Mouse (Mus musculus) CH12.LX (cell line): Measurements from ENCODE around the gene H2-DMa. TPM values are rescaled to one million over a fixed set of nuclear protein-coding genes. Genes with fewer than 3 reads are reported as not detected.

Experiments used
- DNase-seq: peaks from one replicate; pipeline ENCODE4 v3.0.0-alpha.2; 2013; ENCODE audit errors: extremely low read depth
- H3K27ac ChIP-seq: 2 replicates; pipeline ENCODE4 v1.5.1; 2012; ENCODE audit warnings: low read depth, mild to moderate bottlenecking, control low read depth, moderate library complexity; ENCODE audit not compliant: insufficient read depth
- H3K27me3 ChIP-seq: replicated peaks from 2 replicates; pipeline ENCODE3; 2012; ENCODE audit warnings: inconsistent platforms
- H3K36me3 ChIP-seq, 2 experiments: replicated peaks in 1 of 2; 2 replicates each; pipeline versions ENCODE3 to v1.6.1; 2012; ENCODE audit warnings: inconsistent platforms in 1 of 2, low read length in 1 of 2, mild to moderate bottlenecking in 1 of 2, mixed read lengths in 1 of 2, moderate library complexity in 1 of 2; ENCODE audit not compliant: control insufficient read depth in 1 of 2, insufficient read depth in 1 of 2
- H3K4me1 ChIP-seq, 2 experiments: 2 replicates each; pipeline ENCODE4 v1.6.1; 2012; ENCODE audit warnings: inconsistent platforms in 1 of 2, moderate library complexity in 1 of 2; ENCODE audit not compliant: insufficient read depth in 2 of 2, control insufficient read depth in 1 of 2
- H3K4me2 ChIP-seq: 2 replicates; pipeline ENCODE4 v1.6.1; 2012; ENCODE audit warnings: low read depth, mild to moderate bottlenecking, control low read depth; ENCODE audit not compliant: poor library complexity, insufficient read depth, severe bottlenecking
- H3K4me3 ChIP-seq, 3 experiments: fragments of 150-350 bp in 1 of 3; sonication (generic) in 1 of 3; replicated peaks in 1 of 3; 2 replicates each; pipeline versions ENCODE3 to v1.5.1; 2011 to 2012; ENCODE audit warnings: low read depth in 2 of 3, low read length in 2 of 3, mild to moderate bottlenecking in 2 of 3, moderate library complexity in 2 of 3, control low read depth in 1 of 3, improper control_type of control experiment in 1 of 3, inconsistent platforms in 1 of 3, mixed read lengths in 1 of 3; ENCODE audit not compliant: poor library complexity in 1 of 3
- H3K79me2 ChIP-seq: replicated peaks from 2 replicates; pipeline ENCODE4 v1.6.1; 2012; ENCODE audit warnings: mild to moderate bottlenecking, moderate library complexity; ENCODE audit not compliant: control insufficient read depth, poor library complexity, insufficient read depth, severe bottlenecking; ENCODE audit errors: extremely low read depth
- H3K9ac ChIP-seq: 2 replicates; pipeline ENCODE4 v1.6.1; 2012; ENCODE audit warnings: low read depth, mild to moderate bottlenecking, control low read depth, moderate library complexity; ENCODE audit not compliant: insufficient read depth
- H3K9me3 ChIP-seq: replicated peaks from 2 replicates; pipeline ENCODE3; 2012; ENCODE audit warnings: low read length, inconsistent platforms, mixed read lengths
- CHD1 ChIP-seq: IDR thresholded peaks from 2 replicates; pipeline ENCODE4 v1.6.1; 2012; ENCODE audit warnings: low read depth, low read length, improper control_type of control experiment, inconsistent platforms
- CHD2 ChIP-seq: IDR thresholded peaks from 2 replicates; pipeline ENCODE4 v1.6.1; 2011; ENCODE audit warnings: low read length, improper control_type of control experiment
- CTCF ChIP-seq, 2 experiments: IDR thresholded peaks in 1 of 2; conservative IDR thresholded peaks in 1 of 2; 2 replicates each; pipeline ENCODE4 v1.5.1; 2011 to 2012; ENCODE audit warnings: low read depth in 2 of 2, low read length in 2 of 2, improper control_type of control experiment in 1 of 2, inconsistent platforms in 1 of 2, mild to moderate bottlenecking in 1 of 2, moderate library complexity in 1 of 2
- E2F4 ChIP-seq: IDR thresholded peaks from 2 replicates; pipeline ENCODE4 v1.6.1; 2011; ENCODE audit warnings: low read depth, low read length, improper control_type of control experiment; ENCODE audit not compliant: insufficient replicate concordance
- HCFC1 ChIP-seq: IDR thresholded peaks from 2 replicates; pipeline ENCODE4 v1.6.1; 2012; ENCODE audit warnings: low read depth, mild to moderate bottlenecking, inconsistent platforms, low read length, improper control_type of control experiment
- MAFK ChIP-seq: IDR thresholded peaks from 2 replicates; pipeline ENCODE4 v1.6.1; 2011; ENCODE audit warnings: low read length, improper control_type of control experiment; ENCODE audit not compliant: insufficient replicate concordance
- MEF2A ChIP-seq: IDR thresholded peaks from 2 replicates; pipeline ENCODE4 v1.6.1; 2014; ENCODE audit warnings: low read depth, mild to moderate bottlenecking, inconsistent platforms, low read length, improper control_type of control experiment, borderline replicate concordance
- MXI1 ChIP-seq: IDR thresholded peaks from 2 replicates; pipeline ENCODE4 v1.6.1; 2011; ENCODE audit warnings: mild to moderate bottlenecking, low read depth, low read length, improper control_type of control experiment
- MYC ChIP-seq: IDR thresholded peaks from 2 replicates; pipeline ENCODE4 v1.6.1; 2011; ENCODE audit warnings: low read depth, mild to moderate bottlenecking, improper control_type of control experiment, low read length
- POLR2A ChIP-seq: IDR thresholded peaks from 2 replicates; pipeline ENCODE4 v1.6.1; 2011; ENCODE audit warnings: low read depth, mild to moderate bottlenecking, improper control_type of control experiment, low read length
- RCOR1 ChIP-seq: conservative IDR thresholded peaks from 2 replicates; pipeline ENCODE4 v1.6.1; 2012; ENCODE audit warnings: low read depth, mild to moderate bottlenecking, inconsistent platforms, low read length, improper control_type of control experiment
- SIN3A ChIP-seq: IDR thresholded peaks from 2 replicates; pipeline ENCODE4 v1.6.1; 2012; ENCODE audit warnings: low read length, improper control_type of control experiment, inconsistent platforms
- USF1 ChIP-seq: IDR thresholded peaks from 2 replicates; pipeline ENCODE4 v1.6.1; 2014; ENCODE audit warnings: low read depth, mild to moderate bottlenecking, inconsistent platforms, low read length, improper control_type of control experiment
- ZKSCAN1 ChIP-seq: IDR thresholded peaks from 2 replicates; pipeline ENCODE4 v1.6.1; 2012; ENCODE audit warnings: low read depth, inconsistent platforms, low read length, improper control_type of control experiment, borderline replicate concordance
- ZMIZ1 ChIP-seq: IDR thresholded peaks from 2 replicates; pipeline ENCODE4 v1.6.1; 2012; ENCODE audit warnings: low read depth, mild to moderate bottlenecking, inconsistent platforms, low read length, improper control_type of control experiment
- ZNF384 ChIP-seq: IDR thresholded peaks from 2 replicates; pipeline ENCODE4 v1.6.1; 2012; ENCODE audit warnings: low read depth, low read length, improper control_type of control experiment, inconsistent platforms
- dilution Hi-C: fragments of 300-500 bp; cut with MboI; formaldehyde crosslinking; loops from 2 replicates; pipeline ENCODE4 v1.14.3; 2020; ENCODE audit warnings: low sequenced_read_pairs; ENCODE audit not compliant: extremely low pct_unique_long_range_greater_than_20kb, extremely low pct_ligation_motif_present
- in situ Hi-C: fragments of 300-500 bp; cut with MboI; formaldehyde crosslinking; loops from 3 replicates; pipeline ENCODE4 v1.14.3; 2019; ENCODE audit warnings: low sequenced_read_pairs, low pct_ligation_motif_present, low pct_unique_long_range_greater_than_20kb, mixed read lengths
- polyA plus RNA-seq: library from polyadenylated mRNA; unstranded; fragments of >175 nt; gene quantifications from 2 replicates; pipeline ENCODE4 v1.2.1, GENCODE M21; 2012; ENCODE audit warnings: low read depth; ENCODE audit not compliant: insufficient read length
- total RNA-seq, 2 experiments: library from RNA; depleted of rRNA; stranded (reverse); fragments of 300-350 nt in 1 of 2; fragments of >200 nt in 1 of 2; gene quantifications; 2 replicates each; pipeline ENCODE4 v1.2.3; 2012 to 2014

Gene H2-DMa
- total and polyA plus RNA-seq, 3 experiments: 67.7 to 119 (median 112) TPM

GRCm38 (mm10) chr17:34139416-34139815, 20.1 kb downstream of the H2-DMa start:
- Histone ChIP-seq H3K4me2 (no peak overlapping the region), H3K79me2 (no peaks in the 10 kb centered on the region), H3K27me3 (no peaks in the 10 kb centered on the region), H3K4me3 (no peak overlapping the region), H3K9me3 (no peaks in the 10 kb centered on the region), H3K36me3 (peaks cover 6 to 39% of the 10 kb centered on the region in 2 experiments), H3K27ac (no peak overlapping the region), H3K9ac (no peak overlapping the region), H3K4me1 (peaks cover 9 to 54% of the 10 kb centered on the region in 2 experiments)
- in situ Hi-C loops: no loop called here
- dilution Hi-C loops: no loop called here
- TF ChIP-seq CHD1: no peak
- TF ChIP-seq MAFK: no peak
- no peak for TF ChIP-seq SIN3A
- no peak for TF ChIP-seq CHD2
- no peak for TF ChIP-seq MYC
- TF ChIP-seq USF1: no peak
- DNase-seq: no peak

DNA sequence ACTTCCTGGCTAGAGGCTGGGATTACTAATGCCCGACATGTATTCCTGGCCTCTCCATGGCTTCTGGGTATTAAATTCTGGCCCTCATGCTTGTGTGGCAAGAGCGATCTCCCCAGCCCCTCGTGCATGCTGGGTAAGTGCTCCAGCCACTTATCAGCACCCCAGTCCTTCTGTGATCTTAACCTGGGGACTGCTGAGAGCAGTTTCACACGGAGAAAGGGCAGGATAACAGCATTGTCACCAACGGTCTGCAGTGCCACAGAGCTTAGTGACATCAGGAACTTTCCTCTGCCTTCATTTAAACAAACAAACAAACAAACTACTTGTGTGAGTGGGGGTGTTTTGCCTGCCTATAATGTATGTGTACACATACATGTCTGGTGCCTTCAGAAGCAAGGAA, 20.9 kb downstream of the H2-DMa start:
- DNase-seq: no peak
- Histone ChIP-seq H3K4me2 (no peak overlapping the region), H3K9me3 (no peaks in the 10 kb centered on the region), H3K9ac (no peak overlapping the region), H3K27ac (no peak overlapping the region), H3K4me1 (peaks cover 12 to 50% of the 10 kb centered on the region in 2 experiments), H3K27me3 (no peaks in the 10 kb centered on the region), H3K36me3 (peaks cover 6 to 39% of the 10 kb centered on the region in 2 experiments), H3K4me3 (no peak overlapping the region)
- dilution Hi-C loops: no loop called here
- in situ Hi-C loops: no loop called here
- TF ChIP-seq ZMIZ1 (no peak), ZKSCAN1 (no peak), MEF2A (no peak), POLR2A (no peak), CHD1 (no peak), MYC (no peak), MXI1 (no peak), E2F4 (no peak), RCOR1 (no peak), ZNF384 (no peak), CTCF (conservative IDR thresholded peaks at IDR 0.05 in 1 of 2, IDR thresholded peaks at IDR 0.05 in 1 of 2; ENCODE audit: low read depth in 2 of 2, low read length in 2 of 2) (no peak), HCFC1 (no peak)
- TF ChIP-seq, all 38 proteins: peak for 0
- no peaks in the 10 kb centered on the region for H3K79me2 ChIP-seq
